Mouse (Mus musculus) liver, adult 2 months (tissue): ENCODE results near the gene Arhgap44. TPM values are rescaled to one million over a fixed set of nuclear protein-coding genes. Genes with fewer than 3 reads are reported as not detected.

ENCODE experiments used
- DNase-seq: peaks from one replicate; pipeline ENCODE4 v3.0.0-alpha.2; 2011; ENCODE audit warnings: low read depth, low spot score; ENCODE audit errors: extremely low read depth
- H3K27ac ChIP-seq: fragments of 200-500 bp; replicated peaks from 2 replicates; pipeline ENCODE4 v1.5.1; 2012; ENCODE audit warnings: low read depth, mild to moderate bottlenecking, control low read depth, inconsistent platforms, low read length; ENCODE audit not compliant: insufficient read depth
- H3K27me3 ChIP-seq: fragments of 200-500 bp; 2 replicates; pipeline ENCODE4 v1.6.1; 2012; ENCODE audit warnings: mild to moderate bottlenecking, moderate library complexity, low read length, inconsistent platforms; ENCODE audit not compliant: control insufficient read depth, insufficient read depth
- H3K36me3 ChIP-seq: fragments of 200-500 bp; 2 replicates; pipeline ENCODE4 v1.6.1; 2012; ENCODE audit warnings: low read length, inconsistent platforms; ENCODE audit not compliant: control insufficient read depth, insufficient read depth
- H3K4me1 ChIP-seq: fragments of 200-500 bp; 2 replicates; pipeline ENCODE4 v1.6.1; 2011; ENCODE audit warnings: low read length; ENCODE audit not compliant: control insufficient read depth, insufficient read depth
- H3K4me3 ChIP-seq: fragments of 200-500 bp; 2 replicates; pipeline ENCODE4 v1.5.1; 2011; ENCODE audit warnings: low read depth, mild to moderate bottlenecking, control low read depth, low read length, moderate library complexity; ENCODE audit not compliant: insufficient read depth
- H3K79me2 ChIP-seq: fragments of 200-500 bp; 2 replicates; pipeline ENCODE4 v1.6.1; 2012; ENCODE audit warnings: inconsistent platforms, mild to moderate bottlenecking, low read length, moderate library complexity; ENCODE audit not compliant: control insufficient read depth, insufficient read depth
- H3K9ac ChIP-seq: fragments of 200-500 bp; 2 replicates; pipeline ENCODE4 v1.6.1; 2012; ENCODE audit warnings: low read depth, mild to moderate bottlenecking, control low read depth, inconsistent platforms, low read length
- CTCF ChIP-seq: fragments of 200-500 bp; IDR thresholded peaks from 2 replicates; pipeline ENCODE4 v1.5.1; 2011; ENCODE audit warnings: low read depth, low read length, control low read depth
- POLR2A ChIP-seq: fragments of 200-500 bp; IDR thresholded peaks from 2 replicates; pipeline ENCODE4 v1.6.1; 2011; ENCODE audit warnings: low read length, control low read depth; ENCODE audit not compliant: insufficient read depth; ENCODE audit errors: extremely low read depth
- WGBS: fragments of 180-500 bp; shearing (Covaris S2); methylation state at CpG from one replicate; pipeline ENCODE4 v1.1.7; 2018; 5-methylcytosine and 5-hydroxymethylcytosine counted together
- polyA plus RNA-seq: library from polyadenylated mRNA; depleted of rRNA; stranded (reverse); fragments of >200 nt; gene quantifications from 2 replicates; pipeline ENCODE4 v1.2.3, GENCODE M21; 2012
- total RNA-seq: library from RNA; depleted of rRNA; stranded (reverse); fragments of >200 nt; gene quantifications from 2 replicates; pipeline ENCODE4 v1.2.3, GENCODE M21; 2014

Gene Arhgap44
- total and polyA plus RNA-seq, 2 experiments = 0.64 to 0.65 TPM

GRCm38 (mm10) chr11:65090386-65090785 is 72.4 kb downstream of the Arhgap44 start:
- no peak overlapping the region for H3K27ac ChIP-seq
- no peak for TF ChIP-seq POLR2A
- no peak for TF ChIP-seq CTCF
- no peaks in the 10 kb centered on the region for H3K27me3 ChIP-seq
- no peaks in the 10 kb centered on the region for H3K79me2 ChIP-seq
- DNase-seq = no peak
- no peak overlapping the region for H3K4me3 ChIP-seq
- 91% methylated on average over 6 of the region's 6 CpGs for WGBS
- no peaks in the 10 kb centered on the region for H3K4me1 ChIP-seq
- H3K9ac ChIP-seq = no peak overlapping the region
- H3K36me3 ChIP-seq = no peaks in the 10 kb centered on the region

DNA sequence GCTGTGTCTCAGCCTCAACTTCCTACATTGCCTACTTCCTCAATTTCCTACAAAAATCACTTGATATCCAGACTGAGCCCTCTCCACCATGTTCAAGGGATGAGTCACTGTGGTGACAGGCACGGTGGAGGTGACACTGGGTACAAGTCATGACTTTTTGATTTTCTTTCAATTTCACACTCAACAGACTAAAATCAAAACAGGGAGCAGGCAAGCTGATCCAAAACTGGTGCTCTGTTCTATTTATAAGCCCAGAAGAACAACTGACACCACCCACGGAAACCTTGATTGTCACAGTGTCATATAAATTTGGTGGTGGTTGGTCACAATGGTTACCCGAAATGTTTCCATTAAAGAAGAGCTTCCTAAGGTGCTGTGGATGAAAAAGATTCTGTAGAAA is 72.8 kb downstream of the Arhgap44 start:
- 84% methylated on average over 3 of the region's 3 CpGs for WGBS
- no peak for DNase-seq
- H3K27ac ChIP-seq = no peak overlapping the region

DNA sequence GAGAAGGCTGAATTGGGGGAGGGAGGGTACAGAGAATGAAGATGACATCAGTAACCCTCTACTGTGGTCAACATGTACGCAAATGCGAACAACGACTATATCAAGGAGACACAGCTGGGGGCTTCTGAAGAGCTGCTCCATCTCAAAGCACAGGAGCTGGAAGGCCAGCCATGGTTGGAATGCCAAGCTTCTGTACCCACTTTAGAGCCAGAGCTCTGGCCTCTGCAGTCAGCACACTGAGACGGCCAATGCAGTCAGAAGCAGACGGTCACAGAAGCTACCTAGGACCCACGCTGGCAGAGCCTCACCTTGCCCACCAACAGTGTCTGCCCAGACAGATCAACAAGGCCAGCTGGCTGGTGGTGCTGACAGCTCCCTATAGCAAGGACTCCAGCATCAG is 73.5 kb downstream of the Arhgap44 start:
- DNase-seq = no peak
- no peaks in the 10 kb centered on the region for H3K27me3 ChIP-seq
- no peak overlapping the region for H3K4me3 ChIP-seq
- H3K27ac ChIP-seq = no peak overlapping the region
- H3K79me2 ChIP-seq = no peaks in the 10 kb centered on the region
- 82% methylated on average over 6 of the region's 6 CpGs for WGBS
- no peaks in the 10 kb centered on the region for H3K4me1 ChIP-seq
- no peak for TF ChIP-seq CTCF
- no peak for TF ChIP-seq POLR2A
- no peak overlapping the region for H3K9ac ChIP-seq
- no peaks in the 10 kb centered on the region for H3K36me3 ChIP-seq

More for the DNA sequence above, 72.8 kb downstream of the Arhgap44 start:
- H3K36me3 ChIP-seq = no peaks in the 10 kb centered on the region
- H3K27me3 ChIP-seq = no peaks in the 10 kb centered on the region
- H3K79me2 ChIP-seq = no peaks in the 10 kb centered on the region
- no peaks in the 10 kb centered on the region for H3K4me1 ChIP-seq
- H3K4me3 ChIP-seq = no peak overlapping the region
- no peak overlapping the region for H3K9ac ChIP-seq
- TF ChIP-seq CTCF (no peak), POLR2A (no peak)

DNA sequence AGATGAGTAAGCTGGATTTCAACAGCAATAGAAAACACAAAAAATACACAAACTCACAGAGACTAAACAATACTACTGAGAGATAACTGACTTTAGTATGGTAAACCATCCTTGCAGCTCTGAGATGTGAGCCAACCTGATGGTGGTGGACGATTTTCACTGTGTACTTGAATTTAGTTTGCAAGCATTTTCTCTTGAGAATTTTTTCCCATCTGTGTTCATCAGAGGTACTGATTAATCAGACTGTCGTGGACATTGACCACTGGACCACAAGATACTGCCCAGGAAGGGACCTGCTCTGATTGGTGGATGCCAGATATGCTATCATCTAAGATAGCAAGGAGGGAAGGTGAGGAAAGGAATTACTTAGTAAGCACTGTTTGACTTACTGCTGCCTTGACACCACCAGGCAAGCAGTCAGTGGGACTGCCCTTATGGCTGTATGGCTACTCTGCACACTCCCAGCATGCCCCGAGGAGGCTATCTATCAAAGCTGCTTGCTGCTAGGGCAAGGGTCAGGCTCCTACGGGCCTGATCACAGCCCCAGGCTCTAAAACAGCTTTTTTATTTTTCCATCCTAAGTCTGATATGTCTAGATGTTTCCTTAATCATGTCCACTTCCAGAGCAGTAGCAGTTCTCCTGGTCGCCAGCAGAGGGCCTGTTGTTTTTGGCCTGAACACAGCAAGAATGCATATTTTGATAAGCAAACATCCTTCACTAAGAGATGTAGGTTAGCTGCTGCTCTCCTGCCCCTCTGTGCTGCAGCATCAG is 74.1 kb downstream of the Arhgap44 start:
- TF ChIP-seq CTCF (peak; percentile 69; the same call in 1 of the 2 replicates), POLR2A (no peak)
- no peaks in the 10 kb centered on the region for H3K36me3 ChIP-seq
- no peaks in the 10 kb centered on the region for H3K79me2 ChIP-seq
- H3K27me3 ChIP-seq = no peaks in the 10 kb centered on the region
- no peak overlapping the region for H3K9ac ChIP-seq
- 10% methylated on average over 5 of the region's 5 CpGs for WGBS
- peak; percentile 17 for DNase-seq
- no peak overlapping the region for H3K4me3 ChIP-seq
- H3K4me1 ChIP-seq = no peaks in the 10 kb centered on the region
- no peak overlapping the region for H3K27ac ChIP-seq

- WGBS = 68% methylated on average over 8 of the region's 8 CpGs
- no peak for DNase-seq
- TF ChIP-seq CTCF = no peak
- no peak for TF ChIP-seq POLR2A
- H3K36me3 ChIP-seq = no peaks in the 10 kb centered on the region
- no peak overlapping the region for H3K4me3 ChIP-seq
- no peaks in the 10 kb centered on the region for H3K79me2 ChIP-seq
- no peak overlapping the region for H3K27ac ChIP-seq
- H3K27me3 ChIP-seq = no peaks in the 10 kb centered on the region
- H3K4me1 ChIP-seq = no peaks in the 10 kb centered on the region
- H3K9ac ChIP-seq = no peak overlapping the region
These were observed 82.0 kb downstream of the Arhgap44 start for GRCm38 (mm10) chr11:65080761-65081160.

GRCm38 (mm10) chr11:65080274-65080673 is 82.5 kb downstream of the Arhgap44 start:
- Histone ChIP-seq H3K27me3 (no peaks in the 10 kb centered on the region), H3K4me3 (no peak overlapping the region), H3K79me2 (no peaks in the 10 kb centered on the region), H3K4me1 (no peaks in the 10 kb centered on the region), H3K27ac (no peak overlapping the region), H3K36me3 (no peaks in the 10 kb centered on the region), H3K9ac (no peak overlapping the region)
- TF ChIP-seq POLR2A = no peak
- TF ChIP-seq CTCF = no peak
- no peak for DNase-seq
- WGBS = 81% methylated on average over 3 of the region's 3 CpGs
